ENCODE assay signal across 8 mouse cellular contexts in the genomic region with DNA sequence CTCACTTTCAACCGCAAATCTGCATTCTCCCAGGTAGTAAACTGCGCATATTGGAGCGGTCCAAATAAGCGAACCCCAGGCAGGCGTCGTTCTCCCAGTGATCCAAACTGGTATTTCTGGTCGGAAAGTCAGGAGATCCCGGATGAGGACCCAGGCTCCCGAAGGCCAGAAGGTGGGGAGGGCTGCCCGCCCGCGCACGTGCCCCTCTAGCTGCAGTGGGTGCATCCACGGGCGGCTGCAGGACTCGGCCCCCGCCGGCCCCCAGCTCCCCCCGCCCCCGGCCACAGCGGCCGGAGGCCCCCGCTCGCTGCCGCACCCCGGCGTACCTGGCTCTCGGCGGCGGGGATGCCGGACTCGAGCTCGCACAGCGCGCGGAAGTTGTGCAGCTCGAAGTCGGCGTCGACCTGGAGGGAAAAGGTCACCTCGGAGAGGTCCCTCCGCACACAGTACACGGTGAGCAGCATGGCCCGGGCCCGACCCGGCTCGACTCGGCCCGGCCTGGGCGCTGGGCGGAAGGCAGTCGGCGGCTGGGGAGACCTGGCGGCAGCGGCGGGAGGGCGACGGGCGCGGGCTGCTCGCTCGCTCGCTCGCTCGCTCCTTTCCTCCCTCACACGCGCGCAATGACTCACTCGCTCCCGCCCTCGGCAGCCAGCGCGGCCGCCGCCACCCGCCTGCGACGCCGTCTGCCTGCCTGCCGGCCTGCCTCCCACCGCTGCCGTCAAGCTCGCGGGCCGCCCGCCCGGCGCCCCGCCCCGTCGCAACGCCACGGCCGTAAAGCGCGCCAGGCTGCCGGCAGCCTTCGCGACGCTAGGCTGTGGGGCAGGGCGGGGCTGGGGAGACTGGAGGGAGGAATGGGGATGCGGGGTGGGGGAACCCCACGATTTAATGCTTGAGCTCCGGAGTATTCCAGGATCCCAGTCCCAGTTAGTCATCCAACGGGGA. TPM values are rescaled to one million over a fixed set of nuclear protein-coding genes. Genes with fewer than 3 reads are reported as not detected.
DNase-seq lines count a peak whose midpoint lies in the region; ATAC-seq and TF ChIP-seq lines count a peak whose summit lies in the region.

Gene Ddi2, minus strand, starts transcription at position 689 of the 942 bp plus-strand sequence.

- peak within 1 kb of the TSS; percentile 95 for H3K9ac ChIP-seq in forebrain, embryonic 15.5 days (replicated peaks)
- H3K9ac ChIP-seq in lung, embryonic 14.5 days: peak within 1 kb of the TSS; percentile 96

- peak; percentile 93 for ATAC-seq in forebrain, embryonic 15.5 days (replicated peaks)
- peak; percentile 83 for ATAC-seq in lung, embryonic 14.5 days (ENCODE audit: insufficient read depth)

- peak; percentile 79 for DNase-seq in ES-CJ7 (ENCODE audit: low read depth, low spot score)
- DNase-seq in cerebellum, adult 11 months: peak; percentile 91
- DNase-seq in heart, postnatal 25 days (ENCODE audit: low spot score): peak; percentile 88
- DNase-seq in layer of hippocampus, adult 2 months (ENCODE audit: low spot score in 2 of 2): peak; percentile 92 to 93
- peak; percentile 95 for DNase-seq in lung, embryonic 14.5 days
- DNase-seq in thymus, adult 2 months: peak; percentile 93

- intact Hi-C loops in heart, postnatal 25 days (cut with DNase I): loop anchor here (1.0 to 5.0 kb wide), 2 partner anchors 59 to 69 kb away; partner anchors contain the start of genes Casp9, Dnajc16 and Plekhm2

- peak within 1 kb of the TSS; percentile 97 for H3K4me3 ChIP-seq in forebrain, embryonic 15.5 days
- H3K4me3 ChIP-seq in layer of hippocampus, adult 2 months: peak within 1 kb of the TSS; percentile 73
- peak within 1 kb of the TSS; percentile 99 for H3K4me3 ChIP-seq in lung, embryonic 14.5 days (ENCODE audit: low read depth, low read length)
- H3K4me3 ChIP-seq in olfactory bulb, adult 2 months (ENCODE audit: insufficient read depth, low read depth, low read length): peak within 1 kb of the TSS; percentile 72
- H3K4me3 ChIP-seq in thymus, adult 2 months (ENCODE audit: control insufficient read depth, insufficient read depth, low read length): peak within 1 kb of the TSS; percentile 94

- peak within 1 kb of the TSS; percentile 82 for H3K4me2 ChIP-seq in forebrain, embryonic 15.5 days (replicated peaks)
- peak within 1 kb of the TSS; percentile 85 for H3K4me2 ChIP-seq in lung, embryonic 14.5 days

- no peaks in the 10 kb centered on the region for H3K9me3 ChIP-seq in forebrain, embryonic 15.5 days
- H3K9me3 ChIP-seq in lung, embryonic 14.5 days (ENCODE audit: low read depth, low read length): no peaks in the 10 kb centered on the region

- peaks cover 21% of the 10 kb centered on the region for H3K4me1 ChIP-seq in forebrain, embryonic 15.5 days
- H3K4me1 ChIP-seq in lung, embryonic 14.5 days (ENCODE audit: insufficient read depth): peaks cover 18% of the 10 kb centered on the region; the same call in 1 of the 2 replicates
- H3K4me1 ChIP-seq in olfactory bulb, adult 2 months (ENCODE audit: control insufficient read depth, insufficient read depth, low read length): peaks cover 6% of the 10 kb centered on the region; the same call in 1 of the 2 replicates
- H3K4me1 ChIP-seq in thymus, adult 2 months (replicated peaks; ENCODE audit: control insufficient read depth, insufficient read depth, low read length): peaks cover 10% of the 10 kb centered on the region

- no peak for TF ChIP-seq CTCF in layer of hippocampus, adult 2 months (conservative IDR thresholded peaks at IDR 0.05)
- TF ChIP-seq CTCF in lung, embryonic 14.5 days (IDR thresholded peaks at IDR 0.05; ENCODE audit: low read depth): no peak
- no peak for TF ChIP-seq CTCF in olfactory bulb, adult 2 months (IDR thresholded peaks at IDR 0.05; ENCODE audit: insufficient read depth, low read depth, low read length)
- TF ChIP-seq CTCF in thymus, adult 2 months (IDR thresholded peaks at IDR 0.05; ENCODE audit: borderline replicate concordance, control insufficient read depth, extremely low read depth, insufficient read depth, low read length, poor library complexity): 0 out of 2 replicates have a peak, but pooled peaks have one; percentile 41

- H3K36me3 ChIP-seq in forebrain, embryonic 15.5 days: peaks cover 5% of the 10 kb centered on the region; the same call in 1 of the 2 replicates
- no peaks in the 10 kb centered on the region for H3K36me3 ChIP-seq in lung, embryonic 14.5 days (ENCODE audit: insufficient read depth)
- H3K36me3 ChIP-seq in thymus, adult 2 months (ENCODE audit: control insufficient read depth, insufficient read depth, low read length): no peaks in the 10 kb centered on the region

- peak; percentile 63; the same call in 1 of the 2 replicates for TF ChIP-seq POLR2A in olfactory bulb, adult 2 months (IDR thresholded peaks at IDR 0.05; ENCODE audit: insufficient read depth, low read depth, low read length)
- TF ChIP-seq POLR2A in thymus, adult 2 months (IDR thresholded peaks at IDR 0.05; ENCODE audit: control insufficient read depth, extremely low read depth, insufficient read depth, low read length, poor library complexity): peak; percentile 88

- no peaks in the 10 kb centered on the region for H3K27me3 ChIP-seq in forebrain, embryonic 15.5 days
- no peaks in the 10 kb centered on the region for H3K27me3 ChIP-seq in lung, embryonic 14.5 days (ENCODE audit: insufficient read depth, low read length)
- H3K27me3 ChIP-seq in thymus, adult 2 months (ENCODE audit: control insufficient read depth, insufficient read depth, low read length): no peaks in the 10 kb centered on the region

- H3K27ac ChIP-seq in forebrain, embryonic 15.5 days (replicated peaks): peak within 1 kb of the TSS; percentile 91
- H3K27ac ChIP-seq in layer of hippocampus, adult 2 months: peak within 1 kb of the TSS; percentile 98
- peak within 1 kb of the TSS; percentile 95 for H3K27ac ChIP-seq in lung, embryonic 14.5 days (ENCODE audit: low read depth)
- H3K27ac ChIP-seq in olfactory bulb, adult 2 months (ENCODE audit: insufficient read depth, low read depth, low read length): peak within 1 kb of the TSS; percentile 73
- peak within 1 kb of the TSS; percentile 63; the same call in 1 of the 2 replicates for H3K27ac ChIP-seq in thymus, adult 2 months (ENCODE audit: control insufficient read depth, insufficient read depth, low read length)

- WGBS in forebrain, embryonic 15.5 days: under 1% methylated on average over 104 of the region's 105 CpGs
- WGBS in lung, embryonic 14.5 days: under 1% methylated on average over 99 of the region's 105 CpGs
- under 1% methylated on average over 103 of the region's 105 CpGs for WGBS in olfactory bulb, adult 2 months
- under 1% methylated on average over 104 of the region's 105 CpGs for WGBS in thymus, adult 2 months

RNA-seq across cellular contexts. Expression of gene Ddi2, which starts in this region (rescaled TPM):
- polyA plus RNA-seq in forebrain, embryonic 15.5 days (2015; fragmentation: Nextera tagmentation; extraction: Ambion mirVana): 14.6 and 15.3 TPM in 2 replicates
- total RNA-seq in heart, postnatal 25 days (2021): 10 to 100 TPM; 28.4 to 34.4 TPM
- total RNA-seq in layer of hippocampus, adult 2 months (2021): 10 to 100 TPM; 42.8 to 50.1 TPM
- 19.8 and 21.5 TPM in 2 replicates for polyA plus RNA-seq in lung, embryonic 14.5 days (2014; fragmentation: Nextera tagmentation; extraction: Ambion mirVana)
- 31.7 TPM in 1 of 2 replicates, not detected in the other for polyA plus RNA-seq in olfactory bulb, adult 2 months (2012; ENCODE audit: insufficient read depth, insufficient read length, low replicate concordance, missing spikeins)
- polyA plus RNA-seq in thymus, adult 2 months (2012; rRNA removed): 15.6 and 25.5 TPM in 2 replicates

Comparison
In these comparisons a context has a peak if more than half of its experiments do, and no peak if none do; other contexts are left out.
1. Peak in every context shown above with its lines: DNase-seq, ATAC-seq, H3K4me3 ChIP-seq and H3K27ac ChIP-seq.